Mouse (Mus musculus): ENCODE measurements around the gene Rpl10a.

- TF ChIP-seq CTCF (IDR thresholded peaks at IDR 0.05; ENCODE audit: low read depth, low read length) (no peak), POLR2A (IDR thresholded peaks at IDR 0.05; ENCODE audit: borderline replicate concordance, low read depth, low read length) (no peak)
Measured at GRCm38 (mm10) chr17:28290671-28291070, 37.6 kb upstream of the Rpl10a start.
